Mouse (Mus musculus) testis, adult 10 weeks (tissue): Measurements from ENCODE around the gene Dhrs1. TPM values are rescaled to one million over a fixed set of nuclear protein-coding genes. Genes with fewer than 3 reads are reported as not detected.

Source experiments
- polyA plus RNA-seq: library from polyadenylated mRNA; stranded (reverse); fragments of 350-450 nt; fragmentation: Illumina TruSeq; extraction: RNeasy Lipid Tissue Mini Kit (QIAGEN cat#74804); gene quantifications from one replicate; pipeline ENCODE4 v1.2.3, GENCODE M21; 2014; ENCODE audit warnings: low read depth, low replicate concordance

Dhrs1 gene
- 45.7 TPM for polyA plus RNA-seq

GRCm38 (mm10) chr14:55745180-55745860, at the start of gene Dhrs1, which contains the start of gene Nop9:
TSS of gene Dhrs1 (minus strand) at chr14:55745690.
TSS of gene Nop9 (plus strand) at chr14:55745693.

GRCm38 (mm10) chr14:55788256-55789050, 43.0 kb upstream of the Dhrs1 start, which contains the start of gene Ripk3:
TSS of gene Ripk3 (minus strand) at chr14:55788865.

GRCm38 (mm10) chr14:55783958-55784235, 38.4 kb upstream of the Dhrs1 start, which contains the start of gene Adcy4:
TSS of gene Adcy4 (minus strand) at chr14:55784095.

GRCm38 (mm10) chr14:55765696-55766095, 20.2 kb upstream of the Dhrs1 start, which contains the start of gene Ltb4r1:
TSS of gene Ltb4r1 (plus strand) at chr14:55765962.

DNA sequence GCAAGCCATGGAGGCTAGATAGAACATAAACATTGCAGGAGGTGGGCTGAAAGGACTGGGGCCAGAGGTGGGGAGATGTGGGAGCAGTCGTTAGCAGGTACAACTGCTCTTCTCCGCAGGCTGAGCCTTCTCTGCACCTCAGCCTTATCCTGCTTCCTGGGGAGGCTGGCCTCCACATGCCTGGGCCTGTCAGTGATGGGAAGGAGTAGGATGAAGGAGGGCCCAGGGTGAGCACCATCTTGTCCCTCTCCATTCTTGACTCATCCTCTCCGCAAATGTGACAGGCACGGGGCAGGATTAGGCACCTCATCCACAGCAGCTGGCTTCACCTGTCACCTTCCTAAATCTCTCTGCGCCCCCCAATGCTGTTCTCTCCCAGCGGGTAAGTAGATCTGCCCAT, 15.7 kb upstream of the Dhrs1 start, which contains the start of gene Ltb4r2:
Gene Ltb4r2, plus strand, starts transcription at position 266 of the 400 bp plus-strand sequence.

GRCm38 (mm10) chr14:55758363-55758784, 12.9 kb upstream of the Dhrs1 start, which contains the start of gene Cideb:
TSS of gene Cideb (minus strand) at chr14:55758458.

DNA sequence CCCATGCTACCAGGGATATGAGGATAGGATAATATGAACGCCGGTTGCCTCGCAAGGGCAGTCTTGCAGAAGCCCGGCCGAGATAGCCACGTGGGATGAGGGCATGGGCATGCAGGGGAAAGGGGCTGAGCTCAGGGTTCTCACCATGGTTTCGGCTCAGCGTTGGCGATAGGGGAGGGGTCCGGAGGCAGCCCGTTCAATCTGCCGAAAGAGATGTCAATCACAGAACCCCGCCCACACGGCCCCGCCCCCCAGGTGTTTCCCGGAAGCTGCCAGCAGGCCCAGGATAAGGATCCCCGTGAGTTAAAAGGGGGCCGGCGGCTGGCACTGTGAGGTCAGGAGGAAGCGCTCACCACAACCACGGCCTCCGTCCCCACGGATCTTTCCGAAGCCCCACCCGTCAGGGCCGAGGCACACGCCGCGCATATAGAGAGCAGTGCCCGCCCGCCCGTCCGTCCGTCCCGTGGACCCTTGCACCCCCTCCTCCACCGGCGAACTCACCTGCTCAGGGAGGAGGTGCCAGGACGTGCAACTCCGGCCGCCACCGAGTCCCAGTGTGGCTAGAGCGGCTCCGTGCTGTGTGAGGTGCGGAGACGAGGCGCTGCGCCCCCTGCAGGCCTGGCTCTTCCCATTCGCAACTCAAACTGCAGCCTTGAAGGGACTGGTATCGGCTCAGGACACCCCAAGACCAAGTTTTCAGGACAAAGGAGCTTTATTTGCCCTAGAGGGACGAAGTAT, 23.6 kb downstream of the Dhrs1 start, which contains the start of gene Rabggta:
Gene Rabggta, minus strand, starts transcription at position 564 of the 738 bp plus-strand sequence.

DNA sequence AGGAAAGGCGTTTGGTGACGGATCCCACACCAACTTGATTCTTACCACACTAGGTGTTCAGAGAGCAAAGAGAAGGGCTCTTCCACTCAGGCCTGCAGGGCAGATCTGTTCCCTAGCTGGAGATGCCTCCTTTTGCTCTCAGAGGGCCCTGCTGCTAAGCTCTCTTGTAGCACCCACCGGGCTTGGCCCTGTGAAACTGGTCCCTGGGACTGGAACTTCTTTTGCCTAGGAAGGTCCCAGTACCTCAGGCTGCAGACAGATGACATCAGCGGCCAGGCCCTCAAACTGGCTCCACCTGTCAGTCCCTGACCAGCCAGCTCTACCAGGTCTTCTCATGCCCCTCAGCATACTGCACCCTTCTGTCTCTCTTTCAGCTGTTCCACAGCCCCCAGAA, 31.8 kb downstream of the Dhrs1 start, which contains the start of gene Tgm1:
Gene Tgm1, minus strand, starts transcription at position 198 of the 394 bp plus-strand sequence.

Other genes starting within 250 kb of the Dhrs1 start
- not detected for gene Cpne6, start 235.2 kb downstream of the Dhrs1 start, polyA plus RNA-seq
- 0.11 TPM for gene Nrl, start 220.7 kb downstream of the Dhrs1 start, polyA plus RNA-seq
- gene Pck2, start 205.4 kb downstream of the Dhrs1 start, polyA plus RNA-seq, result 0.35 TPM
- 14.7 TPM for gene Dcaf11, start 185.7 kb downstream of the Dhrs1 start, polyA plus RNA-seq
- not detected for gene A730061H03Rik, start 185.3 kb downstream of the Dhrs1 start, polyA plus RNA-seq
- not detected for gene Fitm1, start 170.1 kb downstream of the Dhrs1 start, polyA plus RNA-seq
- 25.6 TPM for gene Psme1, start 167.6 kb downstream of the Dhrs1 start, polyA plus RNA-seq
- 2.7 TPM for gene Emc9, start 160.4 kb downstream of the Dhrs1 start, polyA plus RNA-seq
- gene Psme2, start 154.6 kb downstream of the Dhrs1 start, polyA plus RNA-seq, result 17.0 TPM
- gene Rnf31, start 154.0 kb downstream of the Dhrs1 start, polyA plus RNA-seq, result 2.1 TPM
- 2.6 TPM for gene Irf9, start 142.1 kb downstream of the Dhrs1 start, polyA plus RNA-seq
- gene Rec8, start 127.7 kb downstream of the Dhrs1 start, polyA plus RNA-seq, result 8.3 TPM
- gene Ipo4, start 109.7 kb downstream of the Dhrs1 start, polyA plus RNA-seq, result 67.7 TPM
- 1.6 TPM for gene Gm49378, start 107.8 kb downstream of the Dhrs1 start, polyA plus RNA-seq
- gene Tm9sf1, start 101.9 kb downstream of the Dhrs1 start, polyA plus RNA-seq, result 5.9 TPM
- gene Tssk4, start 95.5 kb downstream of the Dhrs1 start, polyA plus RNA-seq, result 45.9 TPM
- gene Mdp1, start 85.2 kb downstream of the Dhrs1 start, polyA plus RNA-seq, result 4.4 TPM
- gene Gmpr2, start 73.7 kb downstream of the Dhrs1 start, polyA plus RNA-seq, result 54.2 TPM
- 54.1 TPM for gene Nedd8, start 73.6 kb downstream of the Dhrs1 start, polyA plus RNA-seq
- 18.0 TPM for gene Tinf2, start 63.9 kb downstream of the Dhrs1 start, polyA plus RNA-seq
- not detected for gene Tgm1, start 31.8 kb downstream of the Dhrs1 start, polyA plus RNA-seq
- 0.35 TPM for gene Rabggta, start 23.4 kb downstream of the Dhrs1 start, polyA plus RNA-seq
- 53.9 TPM for gene Nop9, start within 50 bp of the Dhrs1 start, polyA plus RNA-seq
- not detected for gene Cideb, start 12.8 kb upstream of the Dhrs1 start, polyA plus RNA-seq
- gene Ltb4r2, start 15.7 kb upstream of the Dhrs1 start, polyA plus RNA-seq, result not detected
- gene Ltb4r1, start 20.3 kb upstream of the Dhrs1 start, polyA plus RNA-seq, result not detected
- gene Adcy4, start 38.4 kb upstream of the Dhrs1 start, polyA plus RNA-seq, result 0.06 TPM
- gene Ripk3, start 43.2 kb upstream of the Dhrs1 start, polyA plus RNA-seq, result 0.69 TPM
- gene Nfatc4, start 77.5 kb upstream of the Dhrs1 start, polyA plus RNA-seq, result 0.11 TPM
- 0.03 TPM for gene Nynrin, start 108.3 kb upstream of the Dhrs1 start, polyA plus RNA-seq
- gene Cbln3, start 138.7 kb upstream of the Dhrs1 start, polyA plus RNA-seq, result 0.38 TPM
- gene Khnyn, start 139.3 kb upstream of the Dhrs1 start, polyA plus RNA-seq, result 2.2 TPM
- gene Sdr39u1, start 154.6 kb upstream of the Dhrs1 start, polyA plus RNA-seq, result 15.9 TPM
- not detected for gene Cma1, start 199.0 kb upstream of the Dhrs1 start, polyA plus RNA-seq
- not detected for gene Cma2, start 205.3 kb upstream of the Dhrs1 start, polyA plus RNA-seq